Mouse (Mus musculus) olfactory bulb, adult 2 months (tissue): ENCODE data around the gene Thsd7b. TPM values are rescaled to one million over a fixed set of nuclear protein-coding genes. Genes with fewer than 3 reads are reported as not detected.
"Not testable (repeated sequence)": the region's sequence is repeated elsewhere in the genome, so short reads cannot be mapped to it uniquely, and the experiment has no call there.

ENCODE experiments used
- H3K27ac ChIP-seq: fragments of 200-500 bp; 2 replicates; pipeline ENCODE4 v1.5.1; 2012; ENCODE audit warnings: low read depth, low read length; ENCODE audit not compliant: insufficient read depth
- H3K4me1 ChIP-seq: fragments of 200-500 bp; 2 replicates; pipeline ENCODE4 v1.6.1; 2012; ENCODE audit warnings: low read length; ENCODE audit not compliant: control insufficient read depth, insufficient read depth
- H3K4me3 ChIP-seq: fragments of 200-500 bp; 2 replicates; pipeline ENCODE4 v1.5.1; 2012; ENCODE audit warnings: mild to moderate bottlenecking, low read depth, low read length, moderate library complexity; ENCODE audit not compliant: insufficient read depth
- CTCF ChIP-seq: fragments of 200-500 bp; IDR thresholded peaks from 2 replicates; pipeline ENCODE4 v1.5.1; 2012; ENCODE audit warnings: low read depth, mild to moderate bottlenecking, low read length, moderate library complexity; ENCODE audit not compliant: insufficient read depth
- POLR2A ChIP-seq: fragments of 200-500 bp; IDR thresholded peaks from 2 replicates; pipeline ENCODE4 v1.6.1; 2012; ENCODE audit warnings: mild to moderate bottlenecking, low read depth, low read length, moderate library complexity; ENCODE audit not compliant: insufficient read depth
- WGBS: fragments of 180-500 bp; shearing (Covaris S2); methylation state at CpG from one replicate; pipeline ENCODE4 v1.1.7; 2018; 5-methylcytosine and 5-hydroxymethylcytosine counted together
- polyA plus RNA-seq: library from polyadenylated mRNA; stranded (reverse); fragments of >200 nt; gene quantifications from 2 replicates; pipeline ENCODE4 v1.2.4, GENCODE M21; 2012; ENCODE audit warnings: low replicate concordance; ENCODE audit not compliant: missing spikeins, insufficient read depth, insufficient read length

Thsd7b gene
- polyA plus RNA-seq, 1 experiment, result not detected

DNA sequence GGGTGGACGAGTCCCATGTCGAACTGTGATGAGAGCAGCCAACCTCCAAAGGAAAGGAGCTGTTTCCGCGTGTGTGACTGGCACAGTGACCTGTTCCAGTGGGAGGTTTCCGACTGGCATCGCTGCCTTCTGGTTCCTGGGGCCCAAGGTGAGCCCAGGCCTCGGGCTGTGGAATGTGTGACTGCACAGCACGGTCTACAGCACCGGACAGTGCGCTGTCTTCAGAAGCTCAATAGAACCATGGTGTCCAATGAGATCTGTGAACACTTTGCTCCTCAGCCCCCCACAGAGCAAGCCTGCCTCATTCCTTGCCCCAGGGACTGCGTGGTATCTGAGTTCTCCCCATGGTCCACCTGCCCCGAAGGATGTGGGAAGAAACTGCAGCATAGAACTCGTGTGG, 322.3 kb downstream of the Thsd7b start:
- H3K27ac ChIP-seq, result no peak overlapping the region
- no peak overlapping the region for H3K4me3 ChIP-seq
- H3K4me1 ChIP-seq, result no peaks in the 10 kb centered on the region
- no peak for TF ChIP-seq CTCF
- TF ChIP-seq POLR2A, result no peak
- WGBS, result 88% methylated on average over 13 of the region's 13 CpGs

DNA sequence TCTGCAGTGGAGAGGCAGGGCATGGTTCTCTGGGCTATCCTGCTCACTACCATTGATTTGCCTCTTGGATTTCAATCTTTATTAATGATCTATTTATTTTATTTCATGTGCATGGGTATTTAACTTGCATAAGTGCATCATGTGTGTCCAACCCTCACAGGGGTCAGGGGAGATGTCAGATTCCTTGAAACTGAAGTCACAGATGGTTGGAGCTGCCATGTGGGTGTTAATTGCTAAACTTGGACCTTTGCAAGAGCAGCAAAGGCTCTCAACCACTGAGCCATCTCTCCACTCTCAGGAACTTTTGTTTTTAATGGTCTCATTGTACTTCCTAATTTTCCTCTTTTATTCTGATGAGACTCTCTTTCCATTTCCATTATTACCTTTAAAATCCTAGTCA, 327.8 kb downstream of the Thsd7b start:
- no peak for TF ChIP-seq POLR2A
- TF ChIP-seq CTCF, result no peak
- Histone ChIP-seq H3K4me3 (no peak overlapping the region), H3K4me1 (no peaks in the 10 kb centered on the region), H3K27ac (no peak overlapping the region)

DNA sequence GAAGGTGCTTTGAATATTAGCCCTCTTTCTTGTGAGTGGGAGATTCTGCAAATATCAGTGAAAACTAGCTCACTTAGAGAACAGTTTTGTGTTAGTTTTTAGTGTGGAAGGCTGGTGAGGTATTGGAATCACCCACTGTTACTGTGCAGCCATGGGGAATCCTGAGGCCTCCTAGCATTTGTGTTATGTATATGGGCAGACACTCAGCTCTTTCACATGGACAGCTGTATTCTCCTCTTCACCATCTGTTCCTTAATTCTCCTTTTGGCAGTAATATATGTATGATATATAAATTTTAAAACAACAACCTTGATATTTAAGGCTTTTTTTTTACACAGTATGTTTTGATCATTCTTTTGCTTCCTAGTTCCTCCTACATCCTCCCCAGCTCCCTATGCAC, 329.2 kb downstream of the Thsd7b start:
- TF ChIP-seq CTCF (no peak), POLR2A (no peak)

DNA sequence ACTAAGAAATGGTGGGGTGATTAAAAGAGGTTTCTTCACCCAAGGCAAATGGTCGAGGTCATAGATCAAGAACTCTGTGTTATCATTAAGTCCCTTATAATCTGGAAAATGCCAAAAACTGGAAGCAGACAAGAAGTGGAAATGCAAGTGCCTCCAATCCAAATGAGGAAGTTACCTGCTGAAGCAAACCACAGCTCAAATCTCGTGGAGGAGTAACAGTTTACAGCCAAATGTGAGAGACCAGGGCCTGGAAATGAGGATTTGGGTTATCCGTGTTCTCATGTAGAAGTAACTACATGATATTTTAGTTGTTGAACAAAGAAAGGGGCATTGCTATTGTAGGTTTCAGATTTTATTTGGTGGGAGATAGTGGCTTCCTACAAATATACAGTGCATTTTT, 335.3 kb downstream of the Thsd7b start:
- Histone ChIP-seq H3K4me3 (no peak overlapping the region), H3K4me1 (no peaks in the 10 kb centered on the region), H3K27ac (no peak overlapping the region)
- whole genome bisulfite sequencing, result 82% methylated on average over 3 of the region's 3 CpGs
- TF ChIP-seq POLR2A, result no peak
- no peak for TF ChIP-seq CTCF

More for the DNA sequence above, 329.2 kb downstream of the Thsd7b start:
- Histone ChIP-seq H3K4me1 (no peaks in the 10 kb centered on the region), H3K27ac (no peak overlapping the region), H3K4me3 (no peak overlapping the region)

DNA sequence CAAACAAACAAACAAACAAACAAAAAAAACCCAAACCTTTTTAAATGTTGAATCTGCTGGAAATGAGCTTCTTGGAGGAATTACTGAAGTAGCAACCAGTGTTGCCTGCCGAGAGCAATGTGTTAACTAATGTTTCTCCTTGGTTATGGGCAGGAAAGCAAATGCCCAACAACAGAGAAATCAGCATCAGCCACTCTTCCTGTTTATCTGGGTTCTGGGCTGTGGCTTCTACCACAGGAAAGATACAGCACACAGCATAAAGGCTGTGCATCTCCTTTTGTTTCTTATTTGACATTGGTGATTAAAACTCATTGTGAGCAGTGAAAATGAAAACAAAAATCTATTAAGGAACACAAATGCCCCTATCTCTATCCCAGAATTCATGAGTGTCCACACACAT, 343.0 kb downstream of the Thsd7b start:
- no peak overlapping the region for H3K4me3 ChIP-seq
- no peak for TF ChIP-seq POLR2A
- TF ChIP-seq CTCF, result no peak
- 80% methylated on average over 1 of the region's 1 CpGs for WGBS
- H3K27ac ChIP-seq, result no peak overlapping the region
- no peaks in the 10 kb centered on the region for H3K4me1 ChIP-seq

DNA sequence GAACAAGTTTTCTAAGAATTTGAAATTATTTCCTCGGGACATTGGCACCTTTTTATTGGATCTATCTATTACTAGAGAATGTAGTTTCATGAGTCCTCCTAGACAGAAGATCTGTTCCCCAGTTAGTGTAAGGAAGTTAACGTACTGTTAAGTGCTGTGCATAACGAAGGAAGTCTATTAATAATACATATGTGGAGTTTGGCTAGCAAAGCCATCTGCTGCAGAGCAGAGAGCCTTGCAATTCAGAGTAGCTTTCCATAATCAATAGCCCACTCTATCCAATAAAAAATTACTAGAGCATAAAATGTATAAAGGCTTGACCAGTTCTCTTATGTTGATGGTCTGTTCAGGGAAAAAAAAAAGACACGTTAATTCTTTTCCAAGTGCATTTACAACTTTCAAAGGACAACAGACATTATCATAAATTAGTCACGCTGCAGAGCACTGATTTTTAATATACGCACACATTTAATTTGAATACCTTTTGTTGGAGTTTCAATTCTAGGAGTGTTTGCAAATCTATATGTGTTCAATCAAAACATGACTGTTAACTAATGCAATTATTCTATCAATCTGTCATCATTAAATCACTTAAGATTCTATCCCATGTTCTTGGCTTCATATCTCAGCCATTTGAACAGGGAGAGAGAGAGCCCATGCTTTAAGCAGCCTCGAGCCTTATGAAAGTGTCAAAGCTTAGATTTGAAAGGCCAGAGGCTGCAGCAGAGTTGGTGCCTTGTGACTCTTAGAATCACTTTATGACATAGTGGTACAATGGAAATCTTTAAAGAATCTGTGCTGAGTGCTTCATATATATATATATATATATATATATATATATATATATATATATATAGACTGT, 346.6 kb downstream of the Thsd7b start:
- 63% methylated on average over 7 of the region's 7 CpGs for WGBS
- H3K4me1 ChIP-seq, result no peaks in the 10 kb centered on the region
- H3K4me3 ChIP-seq, result no peak overlapping the region
- TF ChIP-seq POLR2A (no peak), CTCF (no peak)
- H3K27ac ChIP-seq, result no peak overlapping the region

DNA sequence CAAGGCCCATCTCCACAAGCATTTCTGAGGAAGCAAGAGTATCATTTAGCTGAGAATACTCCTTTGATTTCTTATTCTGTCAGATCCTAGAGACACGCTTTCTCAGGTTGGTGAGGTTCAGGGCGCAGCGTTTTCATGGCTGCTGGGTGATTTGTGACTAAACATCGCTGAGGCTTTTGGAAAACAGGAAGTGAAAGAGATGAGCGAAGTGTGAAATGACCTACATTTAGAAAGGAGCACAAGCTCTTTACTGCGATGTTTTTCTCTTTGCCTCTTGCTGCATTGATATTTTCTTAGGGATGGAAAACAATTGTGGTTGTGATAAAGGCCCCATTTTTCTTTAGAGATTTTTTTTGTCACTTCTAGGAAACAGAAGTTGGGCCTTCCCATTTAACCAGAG, 351.4 kb downstream of the Thsd7b start:
- 83% methylated on average over 6 of the region's 6 CpGs for WGBS
- TF ChIP-seq CTCF, result no peak
- no peak for TF ChIP-seq POLR2A
- H3K4me3 ChIP-seq, result no peak overlapping the region

DNA sequence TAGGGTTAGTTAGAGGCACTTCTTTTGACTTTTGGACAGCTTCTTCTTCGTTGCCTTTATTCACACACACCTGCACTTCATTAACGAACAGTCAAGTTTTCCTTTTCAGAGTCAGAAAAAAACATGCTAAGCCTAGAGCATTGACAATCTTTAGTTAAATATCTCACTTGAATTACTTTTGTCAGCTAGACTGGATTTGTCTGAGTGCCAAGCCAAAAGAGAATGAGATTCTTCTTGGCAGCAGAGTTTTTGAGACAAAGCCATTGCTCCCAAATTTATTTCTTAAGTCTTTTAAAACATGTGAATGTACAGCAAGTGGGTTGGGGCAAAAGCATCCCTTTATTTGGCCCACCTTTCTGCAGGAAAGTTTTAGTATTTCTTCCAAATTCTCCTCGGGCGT, 362.0 kb downstream of the Thsd7b start:
- Histone ChIP-seq H3K4me1 (no peaks in the 10 kb centered on the region), H3K27ac (no peak overlapping the region), H3K4me3 (no peak overlapping the region)
- TF ChIP-seq POLR2A (no peak), CTCF (no peak)
- WGBS, result 59% methylated on average over 4 of the region's 4 CpGs

More for the DNA sequence above, 351.4 kb downstream of the Thsd7b start:
- H3K27ac ChIP-seq, result no peak overlapping the region
- no peaks in the 10 kb centered on the region for H3K4me1 ChIP-seq

DNA sequence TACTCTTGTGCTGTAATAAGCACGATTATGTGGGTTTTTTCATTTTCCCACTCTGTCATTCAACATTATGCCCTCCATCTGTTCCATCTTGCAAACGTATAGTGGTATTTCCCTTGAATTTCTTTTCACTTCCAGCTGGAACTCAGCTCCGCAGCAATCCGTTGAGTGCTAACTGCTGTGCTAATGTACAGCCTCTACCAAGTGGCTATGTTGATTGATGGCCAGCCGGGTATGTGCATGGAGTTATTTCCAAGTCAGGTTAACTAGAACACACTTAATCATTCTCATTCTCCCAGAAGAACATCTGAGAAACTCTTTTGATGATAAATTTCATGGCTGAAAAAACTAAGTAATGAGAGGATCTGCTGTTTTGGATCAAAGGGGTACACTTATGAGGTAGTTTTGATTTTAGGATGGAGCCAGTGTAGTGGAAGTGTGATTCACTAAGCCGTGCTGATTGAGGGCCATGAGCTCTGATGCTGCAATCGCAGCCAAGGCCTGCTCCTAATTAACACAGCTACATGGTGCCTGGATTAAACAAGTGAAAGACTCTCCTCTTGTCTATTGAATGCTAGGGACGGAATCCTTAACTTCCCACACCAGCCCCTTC, 371.3 kb downstream of the Thsd7b start:
- Histone ChIP-seq H3K4me3 (no peak overlapping the region), H3K4me1 (no peaks in the 10 kb centered on the region), H3K27ac (no peak overlapping the region)
- WGBS, result 59% methylated on average over 8 of the region's 8 CpGs
- TF ChIP-seq CTCF (no peak), POLR2A (no peak)

DNA sequence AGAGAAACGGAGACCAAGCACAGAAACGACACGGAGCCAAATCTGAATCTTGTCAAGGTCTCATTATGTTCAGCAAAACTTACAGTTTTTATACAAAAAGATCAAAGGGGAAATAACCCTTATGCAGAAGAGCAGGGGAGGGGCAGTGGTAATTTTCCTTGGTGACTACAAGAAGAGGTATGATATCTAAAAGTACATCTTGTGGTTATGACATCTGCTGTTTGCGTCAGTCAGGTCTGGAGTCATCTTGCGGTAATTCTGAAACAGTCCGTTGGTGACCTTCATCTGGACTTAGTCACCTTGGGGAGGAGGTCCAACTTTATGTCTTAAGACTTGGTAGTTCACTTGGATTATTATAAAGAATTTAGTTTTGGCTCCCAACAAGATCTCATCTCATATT, 378.3 kb downstream of the Thsd7b start:
- 91% methylated on average over 6 of the region's 6 CpGs for WGBS
- H3K4me3 ChIP-seq, H3K4me1 ChIP-seq, H3K27ac ChIP-seq: not testable (repeated sequence)
